Mouse (Mus musculus): Measurements from ENCODE around the gene Cfap43.

Cfap43 gene

DNA sequence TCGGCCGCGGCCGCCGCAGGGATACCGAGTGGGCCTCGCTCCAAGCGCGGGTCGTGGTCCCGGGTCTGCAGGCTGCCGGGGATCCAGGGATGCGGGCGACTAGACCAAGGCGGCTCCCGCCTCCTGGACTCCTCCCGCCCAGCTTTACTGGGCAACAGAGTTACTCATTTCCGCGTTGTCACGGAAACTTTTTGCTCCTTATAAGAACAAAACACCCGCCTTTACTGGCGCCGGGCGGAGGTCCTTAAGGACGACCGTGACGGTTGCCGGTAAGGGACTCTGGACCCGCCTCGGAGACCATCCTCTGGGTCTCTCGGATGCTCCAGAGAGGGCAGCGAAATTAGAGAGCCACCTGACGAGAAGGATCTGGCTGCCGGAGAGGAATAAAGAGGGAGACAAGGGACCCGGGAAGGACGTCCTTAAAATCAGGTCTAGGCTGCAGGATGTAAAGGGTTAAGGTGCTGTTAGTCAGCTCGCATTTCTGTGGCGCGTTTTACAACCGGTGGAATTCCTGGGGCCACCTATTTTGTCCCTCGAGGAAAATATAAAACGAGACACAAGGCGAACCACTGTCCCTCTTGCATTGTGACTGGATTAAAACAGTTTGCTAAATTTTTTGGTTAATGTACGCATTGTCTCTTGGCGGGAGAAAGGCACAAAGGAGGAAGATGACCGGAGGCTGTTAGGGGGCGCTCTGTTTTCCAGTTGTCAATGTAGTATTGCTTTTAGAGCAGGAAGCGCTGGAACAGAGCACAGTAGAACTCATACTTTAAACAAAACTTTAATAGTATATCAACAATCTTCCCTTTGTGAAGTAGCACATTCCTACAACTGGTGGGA, at the start of gene Cfap43, which contains the start of gene Itprip:
Gene Cfap43 (minus strand): TSS at position 162 of the 840 bp plus-strand sequence.
Gene Itprip (minus strand): TSS at position 174 of the 840 bp plus-strand sequence.
- peak; percentile 72 for DNase-seq (ENCODE audit: low spot score)

DNA sequence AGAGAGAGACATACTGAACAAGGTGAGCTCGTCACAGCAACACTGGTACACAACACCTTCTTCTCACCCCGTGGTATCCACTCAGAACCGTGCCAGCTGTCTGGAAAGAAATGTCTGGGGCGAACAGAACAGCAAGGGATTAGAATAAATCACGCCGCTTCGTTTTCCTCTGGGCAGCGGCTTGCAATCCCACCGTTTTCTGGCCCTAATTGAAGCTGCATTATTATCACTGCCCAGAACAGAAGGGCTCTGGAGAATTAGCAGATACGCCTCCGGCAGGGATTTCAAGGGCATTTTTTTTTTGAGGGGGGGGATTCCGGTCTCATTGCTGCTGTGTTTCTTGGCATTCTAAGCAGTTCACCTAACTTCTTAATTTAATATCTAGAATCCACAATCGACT, 39.1 kb upstream of the Cfap43 start:
- DNase-seq (ENCODE audit: low spot score), result no peak

DNA sequence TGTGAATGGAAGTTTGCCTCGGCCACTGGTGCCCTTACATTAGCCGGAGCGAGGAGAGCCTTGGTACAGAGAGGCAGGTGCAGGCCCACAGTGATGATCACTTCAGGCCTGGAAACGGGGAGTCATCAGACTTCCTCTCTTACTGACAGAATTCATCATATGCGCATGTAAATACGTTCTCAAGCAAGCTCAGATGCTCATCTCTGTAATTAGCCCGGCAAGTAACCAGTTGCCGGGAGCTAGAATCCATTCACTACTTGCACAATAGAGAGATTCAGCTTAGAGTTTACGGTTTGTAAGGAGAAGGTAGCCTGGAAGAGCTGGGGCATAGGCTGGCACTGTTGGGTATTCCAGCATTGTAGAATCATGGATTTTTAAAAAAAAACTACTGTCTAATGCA, 34.1 kb upstream of the Cfap43 start:
- no peak for DNase-seq (ENCODE audit: low spot score)

DNA sequence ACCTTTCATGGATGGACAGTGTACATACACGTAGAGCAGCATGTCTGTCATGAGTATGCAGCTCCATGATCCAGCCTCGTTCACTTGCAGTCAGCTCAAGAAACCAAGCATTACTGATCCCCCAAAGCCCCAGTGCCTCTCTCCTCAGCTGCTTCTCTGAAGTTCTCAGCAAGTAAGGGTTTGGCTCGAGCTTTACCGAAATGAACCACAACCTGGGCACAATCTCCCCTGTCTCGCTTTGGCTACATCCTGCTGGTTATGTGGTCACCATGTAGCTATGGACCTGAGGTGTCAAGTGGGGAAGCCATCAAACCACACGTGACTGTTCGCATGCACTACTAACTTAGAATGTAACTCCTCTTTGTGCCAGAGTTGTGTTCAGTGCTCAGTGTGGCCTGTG, 31.9 kb upstream of the Cfap43 start:
- DNase-seq (ENCODE audit: low spot score), result no peak

DNA sequence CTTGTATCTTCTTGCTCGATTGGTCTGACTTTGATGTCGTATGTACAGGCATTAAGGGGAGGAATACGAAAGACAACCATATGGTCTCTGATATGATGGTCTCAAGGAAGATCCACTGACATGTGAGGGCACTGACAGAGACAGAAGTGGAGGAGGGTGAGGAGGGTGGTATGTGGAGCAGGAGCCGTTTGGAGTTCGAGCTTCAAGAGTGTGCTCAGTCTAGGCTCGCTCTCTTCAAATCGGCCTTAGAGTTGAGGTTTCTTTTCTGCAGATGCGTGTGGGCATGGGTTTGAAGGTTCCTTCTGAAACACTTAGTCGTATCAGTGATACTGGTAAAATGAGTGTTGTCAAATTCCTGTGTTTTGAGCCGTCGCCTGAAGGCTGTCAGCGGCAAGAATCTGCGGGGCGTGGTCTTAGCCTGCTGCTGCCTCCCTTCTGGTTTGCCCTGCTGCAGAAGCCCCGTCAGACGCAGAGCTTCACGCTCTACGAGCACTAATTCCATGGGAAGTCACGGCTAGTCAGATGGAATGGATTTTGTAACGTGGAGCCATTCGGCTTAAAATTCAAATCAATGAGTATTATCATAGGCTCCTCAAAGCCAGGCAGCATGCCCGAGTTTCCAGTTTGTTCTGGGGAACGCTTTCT, 27.9 kb upstream of the Cfap43 start:
- DNase-seq (ENCODE audit: low spot score), result no peak

DNA sequence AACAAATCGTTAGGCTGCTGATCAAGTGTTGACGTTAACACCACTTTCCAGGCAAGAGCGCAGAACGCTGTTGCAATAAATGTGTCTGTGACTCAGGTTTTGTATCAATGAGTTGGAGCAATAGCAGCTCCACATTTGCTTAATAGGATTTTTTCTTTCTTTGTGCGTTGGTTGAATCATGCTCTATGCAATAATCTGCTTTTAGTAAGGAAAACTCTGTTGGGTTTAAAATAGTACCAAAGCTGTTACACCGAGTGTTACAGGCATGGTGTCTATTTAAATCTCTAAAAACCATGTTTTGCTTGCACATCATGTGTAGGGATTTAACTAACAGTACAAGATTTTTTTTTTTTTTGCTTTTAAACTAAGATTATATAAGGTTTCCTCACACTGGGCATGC, 20.3 kb upstream of the Cfap43 start:
- DNase-seq (ENCODE audit: low spot score), result no peak

DNA sequence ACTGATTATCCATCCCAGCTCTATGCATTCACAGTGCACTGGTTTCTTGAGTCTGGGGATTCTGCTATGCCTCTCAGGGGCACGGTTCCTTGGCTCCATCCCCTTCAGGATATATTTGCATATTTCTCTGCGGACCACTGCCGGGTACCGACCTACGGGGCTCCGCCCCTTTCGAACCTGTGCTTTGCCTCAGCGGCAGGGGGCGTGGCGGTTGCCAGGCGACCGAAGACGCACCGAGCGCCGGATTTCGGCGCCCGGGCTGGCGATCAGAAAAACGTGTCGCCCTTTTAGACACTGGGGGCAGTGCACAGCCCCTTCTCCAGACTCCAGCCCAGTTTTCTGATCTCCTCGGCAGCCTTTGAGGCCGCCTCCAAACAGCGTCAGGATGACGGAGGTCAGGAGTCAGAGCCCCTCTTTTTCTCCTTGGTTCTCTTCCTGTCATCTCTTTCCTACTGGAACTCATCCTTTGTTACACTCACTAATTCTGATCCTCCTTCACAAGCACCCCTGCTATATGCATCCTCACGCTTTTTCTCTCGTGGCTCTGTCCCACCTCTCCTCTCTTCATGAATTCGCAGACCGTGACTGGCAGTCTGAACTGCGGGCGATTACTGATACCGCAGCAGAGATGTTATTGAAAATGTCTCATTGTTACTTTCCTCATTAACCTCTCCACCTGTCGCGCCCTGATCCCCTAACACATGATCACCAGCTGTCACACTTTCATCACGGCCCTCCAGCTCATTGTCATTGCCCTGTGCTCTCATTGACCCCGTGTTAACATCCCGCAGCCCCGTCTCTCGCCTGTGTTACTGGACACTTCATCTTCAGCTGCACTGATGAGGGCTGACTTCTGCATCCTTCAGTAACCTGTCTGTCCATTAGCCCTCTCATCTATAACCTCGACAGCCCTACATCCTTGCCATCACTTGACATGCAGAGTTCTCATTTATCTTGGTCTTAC, 18.6 kb upstream of the Cfap43 start, which contains the start of gene Cfap58:
Gene Cfap58 (plus strand): TSS at position 233 of the 964 bp plus-strand sequence.
- DNase-seq (ENCODE audit: low spot score), result peak; percentile 24

DNA sequence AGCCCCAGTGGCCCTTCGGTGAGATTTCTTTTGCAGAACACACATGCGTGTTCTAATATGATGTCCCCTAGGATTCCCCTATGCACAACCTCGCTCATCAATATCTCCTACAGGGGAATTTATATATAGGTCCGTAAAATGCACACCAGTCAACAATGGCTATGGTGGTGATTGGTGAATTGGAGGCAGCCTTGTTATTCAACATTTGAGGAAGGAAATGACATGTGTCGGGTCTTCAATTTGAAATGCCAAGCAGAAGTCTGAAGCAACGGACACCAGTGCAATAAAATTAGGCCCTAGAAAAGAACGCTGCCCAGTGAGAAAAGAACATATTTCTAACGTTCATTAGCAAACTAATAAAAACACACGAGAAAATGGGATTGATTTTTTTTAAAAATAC, 17.9 kb upstream of the Cfap43 start:
- DNase-seq (ENCODE audit: low spot score), result no peak

DNA sequence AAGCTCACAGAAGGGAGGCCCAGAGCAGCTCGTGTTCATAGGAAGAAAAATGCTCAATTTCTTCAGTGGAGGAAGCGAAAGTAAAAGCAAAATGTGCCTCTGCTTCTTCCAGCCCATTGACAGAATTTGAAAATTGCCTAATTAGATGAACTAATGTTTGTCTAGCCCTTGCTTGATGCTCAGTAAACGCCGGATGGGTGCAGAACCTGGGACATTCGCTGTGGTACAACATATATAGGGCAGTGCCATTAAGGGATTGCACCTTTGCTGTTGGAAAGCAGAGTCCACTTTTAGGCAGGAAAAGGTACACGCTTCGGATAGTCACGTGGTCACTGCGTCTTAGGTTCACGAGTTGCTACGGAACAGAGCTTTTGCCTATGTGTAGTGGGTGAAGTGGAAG, 17.4 kb upstream of the Cfap43 start:
- no peak for DNase-seq (ENCODE audit: low spot score)

DNA sequence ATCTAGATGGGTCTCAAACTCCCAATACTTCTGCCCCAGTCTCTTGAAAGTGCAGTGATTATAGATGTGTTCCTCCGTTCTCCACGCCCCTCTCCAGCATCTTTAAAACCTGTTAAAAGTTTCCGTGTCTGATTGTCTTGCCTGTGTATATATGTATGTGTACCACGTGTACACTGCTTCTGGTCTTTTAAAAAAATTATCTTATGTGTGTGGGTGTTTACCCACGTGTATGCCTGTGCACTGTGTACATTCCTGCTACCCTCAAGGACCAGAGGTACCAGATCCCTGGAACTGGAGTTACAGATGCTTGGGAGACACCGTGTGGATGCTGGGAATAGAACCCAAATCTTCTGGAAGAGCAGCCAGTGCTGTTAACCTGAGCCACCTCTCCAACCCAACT, 16.4 kb upstream of the Cfap43 start:
- no peak for DNase-seq (ENCODE audit: low spot score)

DNA sequence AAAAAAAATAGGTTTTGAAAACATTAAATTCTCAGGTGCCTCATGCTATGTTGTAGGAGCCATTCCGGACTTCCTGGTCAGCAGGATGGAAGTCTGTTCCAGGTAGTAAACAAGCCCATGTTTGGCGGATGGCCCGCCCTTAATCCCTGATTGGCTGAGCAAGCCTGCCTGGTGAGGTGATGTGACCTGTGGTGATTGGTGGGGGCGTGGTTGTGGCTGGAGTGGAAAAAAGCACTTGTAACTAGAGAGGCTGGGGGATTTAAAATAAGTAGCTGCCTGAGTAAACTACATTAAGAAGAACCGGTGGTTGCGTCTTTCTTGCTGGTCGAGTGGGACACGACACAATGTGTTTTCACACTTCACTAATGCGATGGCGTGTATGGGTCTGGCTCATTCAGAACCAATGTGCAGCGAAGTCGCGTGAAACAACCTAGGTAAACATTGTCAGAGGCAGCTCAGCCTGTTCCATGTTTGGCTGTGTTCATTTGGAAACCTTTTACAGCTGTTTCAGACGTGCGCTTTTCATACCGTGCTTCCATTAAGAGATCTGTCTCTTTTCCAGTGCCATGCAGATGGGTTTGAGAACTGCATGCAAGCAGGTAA, 15.7 kb upstream of the Cfap43 start:
- no peak for DNase-seq (ENCODE audit: low spot score)

DNA sequence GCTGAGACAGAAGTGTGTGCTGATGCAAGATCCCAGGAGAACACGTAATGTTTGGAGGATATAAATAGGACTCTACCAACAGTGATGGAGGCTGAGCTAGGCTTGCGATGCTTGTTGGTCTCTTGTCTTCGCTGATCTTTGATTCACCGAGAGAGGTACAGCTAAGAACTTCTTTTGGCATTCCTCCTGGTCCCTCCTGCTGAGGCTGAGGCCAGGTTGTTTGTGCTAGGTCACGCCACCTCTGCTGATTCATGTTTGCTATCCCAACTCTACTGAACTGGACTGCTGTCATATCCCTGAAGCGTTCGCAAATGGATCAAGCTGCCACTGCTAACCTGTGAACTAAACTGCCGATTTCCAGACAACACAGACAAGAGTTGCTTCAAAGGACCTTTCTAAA, 15.1 kb upstream of the Cfap43 start:
- DNase-seq (ENCODE audit: low spot score), result no peak

DNA sequence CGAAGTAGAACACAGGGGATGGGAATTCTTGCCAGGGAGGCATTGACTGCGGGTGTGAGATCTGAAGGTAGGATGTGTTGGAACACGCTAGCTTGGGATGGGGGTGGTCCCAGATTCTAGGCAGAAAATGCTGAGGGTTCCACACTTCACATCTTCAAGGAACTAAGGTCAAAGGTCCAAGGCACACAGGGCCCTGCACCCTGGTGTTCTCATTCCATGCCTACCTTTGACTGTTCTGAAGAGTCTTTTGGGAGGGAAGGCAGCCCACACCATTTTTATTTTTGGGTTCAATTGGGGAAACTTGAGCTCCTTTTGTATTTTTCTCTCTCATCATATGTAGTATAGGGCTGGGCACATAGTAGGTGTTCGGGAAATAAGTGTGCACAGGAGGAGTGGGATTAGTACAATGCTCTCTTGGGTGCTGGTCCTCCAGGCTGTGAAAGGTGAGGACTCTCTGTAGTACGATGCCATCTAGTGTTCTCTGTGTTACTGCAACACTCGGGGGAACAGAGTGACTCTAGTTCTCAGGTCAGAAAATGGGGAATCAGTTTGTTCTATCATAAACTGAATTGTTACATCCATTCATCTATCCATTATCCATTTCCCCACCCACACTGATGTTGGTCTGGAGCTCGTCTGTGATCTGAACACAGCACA, 13.0 kb upstream of the Cfap43 start:
- DNase-seq (ENCODE audit: low spot score), result no peak

DNA sequence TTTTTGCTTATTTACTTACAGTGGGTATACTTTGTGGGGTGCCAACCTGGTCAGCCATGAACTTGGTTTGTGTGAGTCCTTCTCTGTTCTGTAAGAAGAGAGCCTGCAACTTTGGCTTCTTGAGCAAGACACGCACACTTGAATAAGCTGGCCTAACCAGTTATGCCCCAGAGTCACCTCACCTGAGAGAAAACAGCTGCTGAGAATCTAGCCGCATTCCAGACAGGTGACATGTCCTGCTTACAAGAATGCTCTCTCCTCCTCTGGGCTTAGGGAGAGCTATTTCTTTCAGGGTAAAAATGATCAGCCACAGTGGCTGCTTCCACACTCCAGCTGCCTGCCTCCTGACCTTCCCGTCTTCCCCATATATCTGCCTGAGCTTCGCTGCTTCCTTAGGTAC, 10.0 kb upstream of the Cfap43 start:
- DNase-seq (ENCODE audit: low spot score), result no peak

DNA sequence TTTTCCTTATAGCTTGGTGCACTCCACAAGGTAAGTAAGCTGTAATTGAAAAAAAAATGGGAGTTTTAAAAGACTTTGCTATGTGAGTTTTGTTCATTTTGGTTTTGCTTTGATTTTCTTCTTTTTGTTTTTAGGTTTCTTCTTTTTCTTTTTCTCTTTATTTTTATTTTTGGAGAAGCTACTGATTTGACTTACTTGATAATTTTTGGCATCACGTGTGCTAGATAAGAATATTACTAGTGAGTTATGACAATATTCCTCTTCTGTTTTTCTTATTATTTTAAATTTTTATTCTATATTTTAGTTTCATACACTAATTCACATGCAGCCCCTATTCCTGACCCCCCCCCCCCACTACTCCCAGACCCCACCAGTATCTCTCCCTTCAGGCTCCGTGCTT, 7.9 kb upstream of the Cfap43 start:
- no peak for DNase-seq (ENCODE audit: low spot score)

DNA sequence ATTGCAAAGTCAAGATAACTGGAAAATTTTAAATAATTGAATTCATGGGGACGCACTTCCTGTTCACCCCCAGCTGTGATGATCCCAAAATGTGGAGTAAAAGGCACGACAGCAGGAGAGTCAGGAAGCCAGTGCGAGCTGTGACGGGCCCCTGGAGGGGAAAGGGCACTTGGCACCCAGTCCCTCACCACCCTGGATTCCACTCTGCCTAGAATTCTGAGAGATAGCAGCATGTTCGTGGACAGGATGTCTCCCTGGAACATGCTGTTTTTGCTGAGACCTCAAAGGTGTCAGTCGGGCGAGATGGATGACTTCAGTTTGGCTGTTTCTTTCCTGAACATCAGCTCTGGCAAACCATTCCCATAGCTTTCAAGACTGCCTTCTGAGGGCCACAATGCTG, 6.7 kb upstream of the Cfap43 start:
- no peak for DNase-seq (ENCODE audit: low spot score)

DNA sequence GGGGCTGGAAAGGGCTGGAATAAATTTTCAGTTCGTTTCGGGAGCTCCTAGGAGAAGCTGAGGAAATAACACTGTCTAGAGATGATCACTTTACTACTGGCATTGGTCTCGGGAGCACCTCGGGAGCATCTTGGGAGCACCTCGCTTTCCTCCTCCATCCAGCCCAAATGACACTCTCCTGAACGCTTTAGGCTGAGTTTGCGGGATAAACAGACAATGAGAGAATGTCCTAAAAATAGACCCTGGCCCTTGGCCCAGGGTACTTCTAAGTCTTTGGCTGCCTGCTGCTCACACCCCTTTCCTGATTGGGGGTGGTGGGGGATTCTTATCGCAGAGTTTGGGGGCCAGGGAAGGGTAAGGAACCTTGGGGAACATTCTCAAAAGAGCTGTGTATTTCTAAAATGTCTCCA, 884 bp upstream of the Cfap43 start:
- peak; percentile 15 for DNase-seq (ENCODE audit: low spot score)

DNA sequence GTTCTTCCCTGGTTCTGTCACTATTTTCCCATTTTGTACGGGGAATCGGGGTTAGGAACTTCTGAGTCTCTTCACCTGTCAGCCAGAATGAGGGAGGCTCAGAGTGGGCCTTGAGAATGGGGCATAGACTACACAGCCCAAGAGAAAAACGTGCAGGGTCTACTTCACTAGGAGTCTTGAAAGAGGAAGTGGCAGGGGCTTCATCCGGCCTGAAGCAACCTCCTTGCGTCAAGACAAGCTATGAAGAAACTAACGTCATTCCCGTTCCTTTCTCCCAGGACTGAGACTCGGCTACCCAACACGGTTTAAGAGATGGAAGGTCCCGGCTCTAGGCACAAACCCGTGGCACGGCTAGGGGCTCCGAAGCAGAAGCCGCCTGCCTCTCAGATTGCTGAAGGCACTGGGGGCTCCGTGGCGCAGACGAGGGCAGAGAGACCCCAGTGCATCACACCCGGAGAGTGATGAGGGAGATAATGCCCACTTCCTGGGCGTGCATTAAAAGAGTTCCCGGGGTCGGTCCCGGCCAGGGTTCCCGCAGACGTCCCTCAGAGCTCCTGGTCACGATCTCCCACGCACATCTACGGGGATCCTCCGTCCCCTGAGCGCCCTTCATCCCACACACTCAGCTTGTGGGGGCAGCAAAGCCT, 509 bp downstream of the Cfap43 start:
- no peak for DNase-seq (ENCODE audit: low spot score)

DNA sequence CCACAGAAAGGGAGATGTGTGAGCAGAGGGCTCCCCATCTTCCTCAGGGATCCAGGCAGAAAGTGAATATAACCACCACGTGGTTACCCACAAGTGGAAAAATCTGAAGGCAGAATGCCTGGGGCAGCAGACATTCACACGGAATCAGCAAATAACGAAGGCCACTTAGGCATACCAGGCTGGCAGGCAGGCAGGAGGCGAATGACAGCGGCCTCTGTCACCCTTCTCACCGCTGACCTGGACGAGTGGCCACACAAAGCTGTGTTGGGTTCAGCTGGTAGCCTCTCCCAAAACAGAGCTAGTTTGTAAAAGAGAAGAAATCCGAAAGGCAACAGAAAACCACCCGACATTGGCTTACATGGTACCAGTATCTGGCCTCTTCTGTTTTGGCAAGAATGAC, 1.1 kb downstream of the Cfap43 start:
- DNase-seq (ENCODE audit: low spot score), result no peak

DNA sequence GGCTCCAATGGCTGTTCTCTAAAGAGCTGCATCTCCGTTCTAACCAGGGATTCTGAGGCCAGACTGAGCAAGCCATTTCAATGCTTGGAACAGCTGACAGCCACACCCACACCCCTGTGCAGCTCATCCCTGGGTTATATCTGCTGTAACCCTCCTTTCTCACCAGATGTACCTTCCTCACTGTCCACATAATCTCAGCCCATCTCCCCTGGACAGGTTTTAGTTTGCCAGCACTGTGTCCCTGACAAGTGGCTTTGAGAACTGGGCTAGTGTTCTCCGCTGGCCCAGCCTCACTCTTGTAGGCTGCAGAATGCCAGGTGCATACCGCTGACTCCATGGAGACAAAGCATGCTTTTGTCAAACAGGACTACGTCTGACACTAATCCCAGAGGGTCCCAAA, 1.7 kb downstream of the Cfap43 start:
- no peak for DNase-seq (ENCODE audit: low spot score)

DNA sequence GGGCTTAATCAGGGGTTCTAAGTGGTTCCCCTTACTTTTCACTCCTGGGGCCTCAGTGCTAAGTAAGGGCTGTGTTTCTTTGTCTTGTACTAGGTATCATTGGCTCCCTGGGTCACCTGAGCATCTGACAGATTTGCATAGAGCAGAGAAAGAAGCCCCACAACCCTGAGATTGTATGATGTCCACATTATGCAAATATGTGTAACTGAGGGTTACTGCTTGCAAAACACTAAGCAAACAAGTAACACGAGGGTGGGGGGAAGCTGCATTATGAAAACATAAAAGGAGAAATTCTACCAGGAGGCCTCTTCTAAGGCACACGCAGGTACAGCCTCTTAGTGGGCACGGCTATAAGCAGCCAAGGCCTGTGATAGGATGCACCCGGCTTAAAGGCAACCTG, 3.8 kb downstream of the Cfap43 start:
- DNase-seq (ENCODE audit: low spot score), result no peak

Data from ovary, postnatal 14 days (tissue).